Mouse (Mus musculus) CH12.LX (cell line): ENCODE measurements at regions not wholly inside any gene's neighbourhood (a gene's known extent, or its start where the extent isn't known, plus 50 kb on each side); places are given as distances from the start of the nearest gene placed in this dataset.

Experiments used
- CHD1 ChIP-seq: IDR thresholded peaks from 2 replicates; pipeline ENCODE4 v1.6.1; 2012; ENCODE audit warnings: low read depth, low read length, improper control_type of control experiment, inconsistent platforms
- CTCF ChIP-seq, 2 experiments: IDR thresholded peaks in 1 of 2; conservative IDR thresholded peaks in 1 of 2; 2 replicates each; pipeline ENCODE4 v1.5.1; 2011 to 2012; ENCODE audit warnings: low read depth in 2 of 2, low read length in 2 of 2, improper control_type of control experiment in 1 of 2, inconsistent platforms in 1 of 2, mild to moderate bottlenecking in 1 of 2, moderate library complexity in 1 of 2
- EP300 ChIP-seq: IDR thresholded peaks from 2 replicates; pipeline ENCODE4 v1.6.1; 2011; ENCODE audit warnings: low read length, improper control_type of control experiment
- ETS1 ChIP-seq: conservative IDR thresholded peaks from 2 replicates; pipeline ENCODE4 v1.6.1; 2012; ENCODE audit warnings: low read depth, mild to moderate bottlenecking, inconsistent platforms, low read length, improper control_type of control experiment, moderate library complexity
- GABPA ChIP-seq: IDR thresholded peaks from 2 replicates; pipeline ENCODE4 v1.6.1; 2012; ENCODE audit warnings: low read depth, low read length, improper control_type of control experiment, inconsistent platforms; ENCODE audit not compliant: insufficient replicate concordance
- HCFC1 ChIP-seq: IDR thresholded peaks from 2 replicates; pipeline ENCODE4 v1.6.1; 2012; ENCODE audit warnings: low read depth, mild to moderate bottlenecking, inconsistent platforms, low read length, improper control_type of control experiment
- JUND ChIP-seq: conservative IDR thresholded peaks from 2 replicates; pipeline ENCODE4 v1.6.1; 2011; ENCODE audit warnings: low read depth, low read length, improper control_type of control experiment
- MAFK ChIP-seq: IDR thresholded peaks from 2 replicates; pipeline ENCODE4 v1.6.1; 2011; ENCODE audit warnings: low read length, improper control_type of control experiment; ENCODE audit not compliant: insufficient replicate concordance
- MAX ChIP-seq: IDR thresholded peaks from 2 replicates; pipeline ENCODE4 v1.6.1; 2011; ENCODE audit warnings: low read length, improper control_type of control experiment
- MEF2A ChIP-seq: IDR thresholded peaks from 2 replicates; pipeline ENCODE4 v1.6.1; 2014; ENCODE audit warnings: low read depth, mild to moderate bottlenecking, inconsistent platforms, low read length, improper control_type of control experiment, borderline replicate concordance
- POLR2A ChIP-seq: IDR thresholded peaks from 2 replicates; pipeline ENCODE4 v1.6.1; 2011; ENCODE audit warnings: low read depth, mild to moderate bottlenecking, improper control_type of control experiment, low read length
- UBTF ChIP-seq: IDR thresholded peaks from 2 replicates; pipeline ENCODE4 v1.6.1; 2012; ENCODE audit warnings: low read depth, mild to moderate bottlenecking, inconsistent platforms, low read length, improper control_type of control experiment, moderate library complexity
- ZC3H11A ChIP-seq: IDR thresholded peaks from 2 replicates; pipeline ENCODE4 v1.6.1; 2012; ENCODE audit warnings: low read depth, mild to moderate bottlenecking, inconsistent platforms, low read length, improper control_type of control experiment
- ZNF384 ChIP-seq: IDR thresholded peaks from 2 replicates; pipeline ENCODE4 v1.6.1; 2012; ENCODE audit warnings: low read depth, low read length, improper control_type of control experiment, inconsistent platforms

- TF ChIP-seq UBTF: no peak
- no peak for TF ChIP-seq ZNF384
- no peak for TF ChIP-seq JUND
- TF ChIP-seq MAX: no peak
- no peak for TF ChIP-seq MAFK
- TF ChIP-seq CTCF (conservative IDR thresholded peaks at IDR 0.05 in 1 of 2, IDR thresholded peaks at IDR 0.05 in 1 of 2; ENCODE audit: low read depth in 2 of 2, low read length in 2 of 2): no peak
- TF ChIP-seq ZC3H11A: no peak
- no peak for TF ChIP-seq CHD1
- TF ChIP-seq EP300: no peak
- TF ChIP-seq POLR2A: no peak
- TF ChIP-seq ETS1: no peak
- TF ChIP-seq MEF2A: no peak
- TF ChIP-seq HCFC1: no peak
- no peak for TF ChIP-seq GABPA
Observed at GRCm38 (mm10) chr2:106183651-106184050, 180.3 kb upstream of the Dnajc24 start.
